Mouse (Mus musculus): ENCODE data around the gene Cmip. TPM values are rescaled to one million over a fixed set of nuclear protein-coding genes. Genes with fewer than 3 reads are reported as not detected.

The Cmip gene
- polyA plus RNA-seq, 2 experiments from 2014 or later: 24.3 to 32.6 TPM

Other genes starting within 250 kb of the Cmip start
- gene Pkd1l2, start 174.6 kb upstream of the Cmip start, polyA plus RNA-seq (2017; shearing (Covaris generic)): under 1 TPM; 0.31 to 0.74 TPM
- gene Bco1, start 161.2 kb upstream of the Cmip start, polyA plus RNA-seq (2017; shearing (Covaris generic)): not detected
- gene Gan, start 98.9 kb upstream of the Cmip start, polyA plus RNA-seq (2017; shearing (Covaris generic)): 1 to 10 TPM; 2.1 to 2.2 TPM
- 1 to 10 TPM in 1 of 2 experiments, not detected in 1; 1.1 TPM for gene Plcg2, start 241.2 kb downstream of the Cmip start, polyA plus RNA-seq (2017; shearing (Covaris generic))